Mouse (Mus musculus) heart, adult 2 months (tissue): ENCODE results near the gene Erf. TPM values are rescaled to one million over a fixed set of nuclear protein-coding genes. Genes with fewer than 3 reads are reported as not detected.
A peak's percentile ranks its signal among the peaks of the same experiment; 100 is the strongest.

ENCODE experiments used
- DNase-seq, 2 experiments: peaks; one replicate each; pipeline ENCODE4 v3.0.0; 2021
- H3K27ac ChIP-seq: fragments of 200-600 bp; 2 replicates; pipeline ENCODE4 v1.8.1; 2022
- H3K27me3 ChIP-seq: fragments of 200-500 bp; 2 replicates; pipeline ENCODE4 v1.6.1; 2012; ENCODE audit warnings: mild to moderate bottlenecking, low read length, inconsistent platforms, mixed read lengths; ENCODE audit not compliant: control insufficient read depth, insufficient read depth
- H3K36me3 ChIP-seq: fragments of 200-500 bp; 2 replicates; pipeline ENCODE4 v1.6.1; 2012; ENCODE audit warnings: low read length, inconsistent platforms; ENCODE audit not compliant: control insufficient read depth, insufficient read depth
- H3K4me1 ChIP-seq: fragments of 200-500 bp; 2 replicates; pipeline ENCODE4 v1.6.1; 2011; ENCODE audit warnings: low read length; ENCODE audit not compliant: control insufficient read depth, insufficient read depth
- H3K4me3 ChIP-seq: fragments of 200-600 bp; 2 replicates; pipeline ENCODE4 v1.8.1; 2022
- H3K79me2 ChIP-seq: fragments of 200-500 bp; replicated peaks from 2 replicates; pipeline ENCODE4 v1.6.1; 2012; ENCODE audit warnings: mild to moderate bottlenecking, inconsistent platforms, low read length, moderate library complexity, mixed read lengths; ENCODE audit not compliant: control insufficient read depth, insufficient read depth
- H3K9ac ChIP-seq: fragments of 200-500 bp; 2 replicates; pipeline ENCODE4 v1.6.1; 2012; ENCODE audit warnings: low read depth, mild to moderate bottlenecking, control low read depth, inconsistent platforms, low read length, mixed read lengths
- CTCF ChIP-seq: fragments of 200-600 bp; IDR thresholded peaks from 2 replicates; pipeline ENCODE4 v1.8.1; 2022; ENCODE audit warnings: antibody characterized with exemption, mild to moderate bottlenecking, moderate library complexity
- EP300 ChIP-seq: fragments of 200-500 bp; IDR thresholded peaks from 2 replicates; pipeline ENCODE4 v1.6.1; 2011; ENCODE audit warnings: low read depth, low read length, control low read depth; ENCODE audit not compliant: insufficient read depth
- POLR2A ChIP-seq: fragments of 200-500 bp; IDR thresholded peaks from 2 replicates; pipeline ENCODE4 v1.6.1; 2011; ENCODE audit warnings: mild to moderate bottlenecking, low read depth, low read length, control low read depth; ENCODE audit not compliant: insufficient read depth
- WGBS: fragments of 180-500 bp; shearing (Covaris S2); methylation state at CpG from one replicate; pipeline ENCODE4 v1.1.7; 2018; 5-methylcytosine and 5-hydroxymethylcytosine counted together
- intact Hi-C: fragments of 180-260 bp; cut with DNase I; formaldehyde crosslinking; loops from one replicate; pipeline ENCODE4 v1.15.1; 2025
- polyA plus RNA-seq: library from polyadenylated mRNA; depleted of rRNA; stranded (reverse); fragments of >200 nt; gene quantifications from 2 replicates; pipeline ENCODE4 v1.2.3, GENCODE M21; 2012
- total RNA-seq, 2 experiments: library from RNA; stranded (reverse); gene quantifications; 2 replicates each; pipeline ENCODE4 v1.2.3; 2021

The Erf gene
- total and polyA plus RNA-seq, 3 experiments: 16.5 to 21.2 (median 17.1) TPM

DNA sequence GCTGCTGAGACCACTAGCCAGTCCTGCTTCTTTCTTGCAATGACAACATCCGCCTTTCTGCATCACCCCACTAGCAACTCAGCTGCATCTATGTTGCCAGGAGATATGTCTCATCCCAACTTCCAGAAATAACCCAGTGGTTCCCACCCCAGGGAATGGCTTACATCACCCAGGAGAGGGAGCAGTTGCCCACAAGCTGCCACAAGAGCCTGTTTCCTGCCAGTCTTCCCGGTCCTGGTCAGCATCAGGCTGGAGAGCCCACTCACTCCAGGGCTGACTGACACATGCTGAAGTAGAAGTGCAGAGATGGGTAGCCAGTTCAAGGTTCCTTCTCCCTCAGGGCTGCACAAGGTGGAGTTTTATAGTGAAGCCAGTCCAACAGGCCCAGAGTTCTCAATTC lies 9.5 kb downstream of the Erf start:
- 16% methylated on average over 2 of the region's 2 CpGs for WGBS
- H3K4me1 ChIP-seq: peaks cover 8% of the 10 kb centered on the region
- H3K4me3 ChIP-seq: no peak overlapping the region
- H3K27me3 ChIP-seq: no peaks in the 10 kb centered on the region
- intact Hi-C loops: loop anchor here (1.0 kb wide), 2 partner anchors 36 to 75 kb away; no protein-coding TSS in a partner anchor
- TF ChIP-seq EP300 (peak; percentile 92), CTCF (peak; percentile 82), POLR2A (no peak)
- no peaks in the 10 kb centered on the region; the same call in 1 of the 2 replicates for H3K36me3 ChIP-seq
- H3K9ac ChIP-seq: no peak overlapping the region
- H3K79me2 ChIP-seq: 0 out of 2 replicates have a peak, but pooled peaks cover 1% of the 10 kb centered on the region
- peak overlapping the region; percentile 5; the same call in 1 of the 2 replicates for H3K27ac ChIP-seq
- DNase-seq: peak; percentile 63 to 67

- WGBS: 56% methylated on average over 7 of the region's 7 CpGs
- no peaks in the 10 kb centered on the region; the same call in 1 of the 2 replicates for H3K36me3 ChIP-seq
- no peak overlapping the region for H3K27ac ChIP-seq
- TF ChIP-seq CTCF (no peak), EP300 (no peak), POLR2A (0 out of 2 replicates have a peak, but pooled peaks have one; percentile 9)
- intact Hi-C loops: loop anchor here (1.0 kb wide), 2 partner anchors 37 to 76 kb away; no protein-coding TSS in a partner anchor
- H3K9ac ChIP-seq: no peak overlapping the region; the same call in 1 of the 2 replicates
- 0 out of 2 replicates have a peak, but pooled peaks cover 1% of the 10 kb centered on the region for H3K79me2 ChIP-seq
- H3K4me1 ChIP-seq: peaks cover 6% of the 10 kb centered on the region
- DNase-seq: no peak
- no peak overlapping the region for H3K4me3 ChIP-seq
- no peaks in the 10 kb centered on the region for H3K27me3 ChIP-seq
These were observed 9.9 kb downstream of the Erf start for GRCm38 (mm10) chr7:25240631-25241030.

DNA sequence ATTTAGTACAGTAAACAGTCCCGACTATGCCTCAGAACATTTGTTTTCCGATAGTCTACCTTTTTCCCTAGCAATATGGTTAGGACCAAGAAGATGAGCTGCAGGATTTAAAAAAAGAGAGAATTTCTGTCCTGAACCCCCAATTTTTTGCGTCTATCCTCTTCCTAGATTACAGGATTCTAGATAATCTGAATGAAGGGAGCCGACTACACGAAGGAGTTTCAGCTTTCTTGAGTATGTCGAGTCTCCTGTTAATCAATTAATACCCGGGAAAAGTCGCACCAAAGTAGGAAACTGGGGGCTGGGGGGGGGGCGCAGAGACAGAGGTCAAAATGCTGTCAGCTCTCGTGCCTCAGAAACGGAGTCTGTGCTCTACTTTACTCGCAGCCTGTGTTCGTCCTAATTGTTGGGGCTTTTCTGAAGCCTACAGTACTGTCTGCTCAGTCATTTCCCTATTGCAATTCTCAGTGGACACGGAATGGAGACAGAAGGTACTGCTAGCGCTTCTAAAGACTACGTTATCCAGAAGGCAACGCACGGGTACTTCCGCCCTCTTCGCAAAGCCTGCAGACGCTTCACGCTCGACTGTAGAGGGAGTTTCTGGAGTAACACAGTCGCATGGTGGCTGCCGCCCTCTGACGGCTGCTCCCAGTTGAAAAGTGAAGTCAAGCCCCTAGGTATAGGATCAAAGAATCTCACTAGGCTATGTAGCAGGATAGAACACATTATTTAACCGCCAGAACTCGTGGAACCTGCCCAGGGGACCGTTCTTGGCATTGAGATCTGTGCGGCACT lies 11.5 kb downstream of the Erf start:
- Histone ChIP-seq H3K9ac (peak overlapping the region; percentile 68), H3K36me3 (no peaks in the 10 kb centered on the region), H3K27ac (peak overlapping the region; percentile 96), H3K27me3 (no peaks in the 10 kb centered on the region), H3K79me2 (no peaks in the 10 kb centered on the region; the same call in 1 of the 2 replicates), H3K4me3 (peak overlapping the region; percentile 64), H3K4me1 (peaks cover 5% of the 10 kb centered on the region)
- TF ChIP-seq POLR2A (peak; percentile 77), CTCF (peak; percentile 83), EP300 (peak; percentile 94)
- DNase-seq: peak; percentile 80 to 89
- WGBS: 1% methylated on average over 30 of the region's 30 CpGs
- intact Hi-C loops: loop anchor here (5.0 to 10.0 kb wide), 2 partner anchors 267 to 354 kb away; partner anchors contain the start of genes Rabac1 and Rps19

- intact Hi-C loops: loop anchor here (5.0 to 10.0 kb wide), 2 partner anchors 266 to 353 kb away; partner anchors contain the start of genes Rabac1 and Rps19
- TF ChIP-seq CTCF (no peak), EP300 (peak; percentile 65), POLR2A (peak; percentile 64; the same call in 1 of the 2 replicates)
- under 1% methylated on average over 23 of the region's 23 CpGs for WGBS
These were observed 12.4 kb downstream of the Erf start for GRCm38 (mm10) chr7:25238015-25238706.

DNA sequence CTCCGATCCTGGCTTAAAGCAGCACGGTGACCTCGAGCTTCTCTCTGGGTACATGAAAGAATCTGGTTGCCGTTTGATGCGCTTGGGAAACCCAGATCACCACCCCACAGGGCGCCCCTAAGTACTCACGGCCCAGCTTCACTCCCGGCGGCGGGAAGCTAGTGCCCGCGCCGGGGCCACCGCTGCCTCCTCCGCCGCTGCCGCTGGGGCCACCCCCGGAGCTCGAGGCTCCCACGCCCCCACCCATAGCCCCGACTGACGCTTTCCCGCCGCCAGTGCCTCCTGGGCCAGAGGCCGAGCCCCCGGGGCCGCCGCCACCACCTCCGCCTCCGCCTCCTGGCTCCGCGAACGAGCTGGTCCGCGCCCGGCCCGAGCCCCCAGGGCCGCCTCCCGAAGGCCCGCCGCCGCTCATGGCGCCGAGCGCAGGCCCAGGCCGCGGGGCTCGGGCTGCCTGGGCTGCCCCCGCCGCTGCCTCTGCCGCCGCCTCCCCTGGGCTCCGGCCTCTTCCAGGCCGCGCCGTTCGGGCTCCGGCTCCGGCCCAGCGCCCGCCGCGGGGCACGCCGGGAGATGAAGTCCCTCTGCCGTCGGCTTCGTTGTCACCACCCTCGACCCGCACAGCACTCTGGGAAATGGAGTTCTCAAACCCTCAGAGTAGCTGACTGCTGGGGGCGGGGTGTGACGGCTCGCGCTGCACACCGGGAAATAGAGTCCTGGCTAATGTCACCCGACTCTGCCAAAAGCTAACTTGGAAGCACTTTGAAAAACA lies 13.1 kb downstream of the Erf start, which contains the start of gene Gsk3a:
Gene Gsk3a (minus strand): TSS at position 603 of the 766 bp plus-strand sequence.
- intact Hi-C loops: loop anchor here (1.0 to 10.0 kb wide), 3 partner anchors 15 to 353 kb away; partner anchors contain the start of genes Rabac1 and Rps19
- Histone ChIP-seq H3K4me3 (peak within 1 kb of the TSS; percentile 64), H3K36me3 (no peaks in the 10 kb centered on the region), H3K27ac (peak within 1 kb of the TSS; percentile 96), H3K79me2 (no peaks in the 10 kb centered on the region; the same call in 1 of the 2 replicates), H3K9ac (peak within 1 kb of the TSS; percentile 98), H3K27me3 (no peaks in the 10 kb centered on the region), H3K4me1 (peaks cover 5% of the 10 kb centered on the region)
- peak; percentile 97 to 99 for DNase-seq
- WGBS: 1% methylated on average over 73 of the region's 76 CpGs
- TF ChIP-seq POLR2A: no peak; the same call in 1 of the 2 replicates
- no peak for TF ChIP-seq CTCF
- TF ChIP-seq EP300: no peak

More at GRCm38 (mm10) chr7:25238015-25238706, 12.4 kb downstream of the Erf start:
- Histone ChIP-seq H3K9ac (peak overlapping the region; percentile 35), H3K36me3 (no peaks in the 10 kb centered on the region), H3K27ac (peak overlapping the region; percentile 96), H3K4me1 (peaks cover 5% of the 10 kb centered on the region), H3K4me3 (peak overlapping the region; percentile 64), H3K79me2 (no peaks in the 10 kb centered on the region; the same call in 1 of the 2 replicates), H3K27me3 (no peaks in the 10 kb centered on the region)
- DNase-seq: peak; percentile 90 to 97
